ENCODE assay signal across 23 mouse cellular contexts in the genomic region with DNA sequence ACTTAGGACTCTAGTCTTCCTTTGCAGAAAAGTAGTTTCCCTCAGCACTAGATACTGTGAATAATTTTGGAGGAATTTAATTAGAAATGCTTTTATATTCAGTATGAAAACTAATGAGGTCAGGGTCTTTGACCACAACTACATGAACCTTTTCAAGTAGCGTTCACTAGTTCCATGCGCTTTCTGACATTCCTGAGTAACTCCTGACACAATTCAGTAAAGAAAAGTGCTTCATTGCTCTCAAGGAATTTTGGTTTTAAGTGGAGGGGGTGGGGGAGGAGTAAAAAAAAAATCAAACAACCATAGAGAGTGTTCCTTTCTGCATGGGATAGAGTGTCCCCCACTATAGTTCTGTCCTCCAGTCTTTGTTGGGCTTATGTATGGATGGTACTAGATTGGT. TPM values are rescaled to one million over a fixed set of nuclear protein-coding genes. Genes with fewer than 3 reads are reported as not detected.
DNase-seq lines count a peak whose midpoint lies in the region; ATAC-seq and TF ChIP-seq lines count a peak whose summit lies in the region.
"Had no signal": no experiment of that assay in that cellular context is flagged by ENCODE, and none has a peak within 500 bp of the region (broad histone marks: within the 10 kb centered on the region; RNA-seq: fewer than 3 reads in every experiment).

No protein-coding gene starts in this region.

- 20% methylated on average over 2 of the region's 2 CpGs for WGBS in kidney, adult 2 months
- 34% methylated on average over 2 of the region's 2 CpGs for WGBS in kidney, embryonic 16.5 days

- H3K4me2 ChIP-seq in kidney, embryonic 16.5 days (replicated peaks; ENCODE audit: low read depth, low read length), result no peak overlapping the region
- H3K4me2 ChIP-seq: forebrain, embryonic 13.5 days; heart, embryonic 12.5 days; hindbrain, embryonic 13.5 days had no signal

- ATAC-seq in kidney, embryonic 16.5 days (ENCODE audit: low FRiP score, low TSS enrichment), result no peak
- ATAC-seq: forebrain, embryonic 13.5 days; forebrain, embryonic 16.5 days; hindbrain, embryonic 16.5 days had no signal

- no peak for TF ChIP-seq POLR2A in kidney, adult 2 months (IDR thresholded peaks at IDR 0.05; ENCODE audit: low read depth, low read length)
- TF ChIP-seq POLR2A in testis, adult 2 months (IDR thresholded peaks at IDR 0.05; ENCODE audit: control insufficient read depth, low read depth, low read length), result no peak

- H3K9ac ChIP-seq in kidney, embryonic 16.5 days (replicated peaks; ENCODE audit: low read length), result no peak overlapping the region
- H3K9ac ChIP-seq: forebrain, embryonic 13.5 days; heart, embryonic 12.5 days; hindbrain, embryonic 13.5 days had no signal

- H3K4me1 ChIP-seq in kidney, adult 2 months (ENCODE audit: control insufficient read depth, insufficient read depth, low read length), result peaks cover 36% of the 10 kb centered on the region
- peaks cover 54% of the 10 kb centered on the region for H3K4me1 ChIP-seq in kidney, embryonic 16.5 days (ENCODE audit: insufficient read depth, low read length)
- peaks cover 20% of the 10 kb centered on the region for H3K4me1 ChIP-seq in testis, adult 2 months (ENCODE audit: control insufficient read depth, insufficient read depth, low read length)

- DNase-seq in kidney, adult 2 months, result peak; percentile 50
- DNase-seq in kidney, postnatal 14 days, result no peak
- DNase-seq in kidney, postnatal 36 days, result no peak
- DNase-seq in testis, postnatal 14 days (ENCODE audit: low spot score), result no peak
- DNase-seq in right cerebral cortex, adult 2 months (ENCODE audit: low spot score in 2 of 2), result no peak
- DNase-seq: adrenal gland, postnatal 10 days; adrenal gland, postnatal 36 days; cerebellum, adult 18-20 months; cerebellum, adult 9-10 months; cerebellum, postnatal 14 days; gastrocnemius, adult 2 months; gastrocnemius, postnatal 14 days; heart, adult 18-20 months; heart, postnatal 36 days had no signal

- H3K27ac ChIP-seq in kidney, adult 2 months (ENCODE audit: insufficient read depth, low read depth, low read length), result no peak overlapping the region
- peak overlapping the region; percentile 67 for H3K27ac ChIP-seq in kidney, embryonic 16.5 days (ENCODE audit: low read length)
- H3K27ac ChIP-seq in testis, adult 2 months (ENCODE audit: control insufficient read depth, insufficient read depth, low read depth, low read length), result peak overlapping the region; percentile 56; the same call in 1 of the 2 replicates
- H3K27ac ChIP-seq: forebrain, embryonic 10.5 days; forebrain, embryonic 13.5 days; gastrocnemius, adult 2 months; hindbrain, embryonic 10.5 days; hindbrain, embryonic 13.5 days had no signal

- no peaks in the 10 kb centered on the region for H3K27me3 ChIP-seq in kidney, adult 2 months (replicated peaks; ENCODE audit: control insufficient read depth, insufficient read depth, low read length)
- H3K27me3 ChIP-seq in kidney, embryonic 16.5 days (ENCODE audit: insufficient read depth, low read length), result no peaks in the 10 kb centered on the region
- H3K27me3 ChIP-seq in testis, adult 2 months (ENCODE audit: control insufficient read depth, insufficient read depth, low read length), result no peaks in the 10 kb centered on the region
- H3K27me3 ChIP-seq: forebrain, embryonic 13.5 days; heart, embryonic 12.5 days; hindbrain, embryonic 13.5 days had no signal

- H3K9me3 ChIP-seq in kidney, embryonic 16.5 days (ENCODE audit: low read length), result no peaks in the 10 kb centered on the region
- H3K9me3 ChIP-seq: forebrain, embryonic 10.5 days; forebrain, embryonic 13.5 days; heart, embryonic 12.5 days; hindbrain, embryonic 10.5 days; hindbrain, embryonic 13.5 days had no signal

- no peak for TF ChIP-seq CTCF in kidney, adult 2 months (conservative IDR thresholded peaks at IDR 0.05; ENCODE audit: insufficient read depth, insufficient read length, low read depth, low read length)
- no peak for TF ChIP-seq CTCF in testis, adult 2 months (IDR thresholded peaks at IDR 0.05; ENCODE audit: control insufficient read depth, insufficient read depth, insufficient replicate concordance, low read depth, low read length)

- H3K4me3 ChIP-seq in kidney, adult 2 months (ENCODE audit: insufficient read depth, low read depth, low read length), result no peak overlapping the region
- no peak overlapping the region for H3K4me3 ChIP-seq in kidney, embryonic 16.5 days (ENCODE audit: low read length)
- H3K4me3 ChIP-seq in testis, adult 2 months (ENCODE audit: control insufficient read depth, low read depth, low read length), result peak overlapping the region; percentile 49
- H3K4me3 ChIP-seq: forebrain, embryonic 10.5 days; forebrain, embryonic 13.5 days; gastrocnemius, adult 2 months; heart, embryonic 12.5 days; hindbrain, embryonic 10.5 days; hindbrain, embryonic 13.5 days had no signal

- H3K36me3 ChIP-seq in kidney, adult 2 months (ENCODE audit: control insufficient read depth, insufficient read depth, low read length), result no peaks in the 10 kb centered on the region
- no peaks in the 10 kb centered on the region for H3K36me3 ChIP-seq in kidney, embryonic 16.5 days (ENCODE audit: insufficient read depth, low read length)
- no peaks in the 10 kb centered on the region for H3K36me3 ChIP-seq in testis, adult 2 months (ENCODE audit: control insufficient read depth, insufficient read depth, low read length)
- H3K36me3 ChIP-seq: heart, embryonic 12.5 days; hindbrain, embryonic 10.5 days; hindbrain, embryonic 13.5 days had no signal

RNA-seq across cellular contexts. Expression of gene Reep3, which starts 23.9 kb away (rescaled TPM):
- polyA plus RNA-seq in kidney, adult 2 months (2012; rRNA removed), result 22.2 and 26.0 TPM in 2 replicates
- 41.6 and 51.0 TPM in 2 replicates for polyA plus RNA-seq in kidney, embryonic 16.5 days (2015; fragmentation: Nextera tagmentation; extraction: Ambion mirVana)
- 2.3 and 2.7 TPM in 2 replicates for polyA plus RNA-seq in testis, adult 2 months (2012; rRNA removed)

RNA-seq across cellular contexts. Expression of gene Jmjd1c, which starts 24.7 kb away (rescaled TPM):
- 9.4 and 10.0 TPM in 2 replicates for polyA plus RNA-seq in kidney, adult 2 months (2012; rRNA removed)
- polyA plus RNA-seq in kidney, embryonic 16.5 days (2015; fragmentation: Nextera tagmentation; extraction: Ambion mirVana), result 30.5 and 33.7 TPM in 2 replicates
- 9.0 and 9.6 TPM in 2 replicates for polyA plus RNA-seq in testis, adult 2 months (2012; rRNA removed)
